Mouse (Mus musculus): ENCODE results near the gene Myo1e. TPM values are rescaled to one million over a fixed set of nuclear protein-coding genes. Genes with fewer than 3 reads are reported as not detected.

Myo1e gene
- polyA plus RNA-seq, 1 experiment from 2014 or later, result 10.0 TPM

DNA sequence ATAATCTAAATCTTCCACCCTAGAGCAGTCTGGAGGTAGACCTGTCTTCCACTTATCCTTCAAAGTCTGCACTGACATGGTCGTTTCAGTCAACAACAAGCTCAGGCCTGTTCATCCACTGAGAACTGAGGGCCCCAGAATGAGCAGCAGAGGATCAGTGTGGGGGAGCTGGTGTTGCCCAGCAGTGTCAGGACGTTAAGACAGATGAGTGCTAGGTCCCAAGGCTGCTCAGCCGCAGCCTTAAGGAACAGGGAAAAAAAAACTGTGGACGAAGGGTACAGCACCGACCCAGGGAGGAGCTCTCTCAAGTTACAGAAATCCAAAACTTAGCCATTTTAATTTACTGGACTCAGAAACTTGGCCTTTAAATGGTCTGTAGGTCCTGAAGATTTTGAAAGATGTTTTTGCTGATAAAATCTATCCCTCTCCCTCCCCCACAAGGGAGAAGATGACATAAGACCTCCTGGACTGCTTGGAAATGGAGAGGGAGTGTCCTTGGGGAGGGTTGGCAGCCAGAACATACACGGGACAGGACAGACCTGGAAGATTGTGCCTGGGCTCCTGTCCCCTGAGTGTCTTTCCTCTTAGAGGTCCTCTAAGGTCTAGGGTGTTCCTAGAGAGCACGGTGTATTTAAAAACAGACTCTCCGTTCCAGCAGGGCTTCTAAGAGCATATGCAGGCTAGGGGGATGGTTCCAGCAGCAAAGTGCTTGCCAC, 118.9 kb downstream of the Myo1e start:
- H3K4me2 ChIP-seq (replicated peaks; ENCODE audit: low read depth, low read length), result no peak overlapping the region
- H3K9me3 ChIP-seq (ENCODE audit: control insufficient read depth, low read length), result no peaks in the 10 kb centered on the region
- 73% methylated on average over 8 of the region's 8 CpGs for WGBS
- no peaks in the 10 kb centered on the region for H3K36me3 ChIP-seq (ENCODE audit: control insufficient read depth, insufficient read depth, low read length)
- H3K4me1 ChIP-seq (replicated peaks; ENCODE audit: control insufficient read depth, insufficient read depth, low read length), result no peaks in the 10 kb centered on the region
- DNase-seq (ENCODE audit: low spot score) (no peak), ATAC-seq (ENCODE audit: low FRiP score) (no peak)
- no peak overlapping the region for H3K9ac ChIP-seq (ENCODE audit: low read depth, low read length)
- no peak overlapping the region for H3K4me3 ChIP-seq (ENCODE audit: low read depth, low read length)
- H3K27me3 ChIP-seq (ENCODE audit: control insufficient read depth, insufficient read depth, low read length), result no peaks in the 10 kb centered on the region
- H3K27ac ChIP-seq (ENCODE audit: low read depth, low read length), result no peak overlapping the region

- DNase-seq (ENCODE audit: low spot score) (no peak), ATAC-seq (ENCODE audit: low FRiP score) (no peak)
- WGBS, result 93% methylated on average over 5 of the region's 5 CpGs
- Histone ChIP-seq H3K4me2 (replicated peaks; ENCODE audit: low read depth, low read length) (no peak overlapping the region), H3K9me3 (ENCODE audit: control insufficient read depth, low read length) (no peaks in the 10 kb centered on the region), H3K9ac (ENCODE audit: low read depth, low read length) (no peak overlapping the region), H3K27ac (ENCODE audit: low read depth, low read length) (no peak overlapping the region), H3K36me3 (ENCODE audit: control insufficient read depth, insufficient read depth, low read length) (no peaks in the 10 kb centered on the region), H3K4me3 (ENCODE audit: low read depth, low read length) (no peak overlapping the region), H3K27me3 (ENCODE audit: control insufficient read depth, insufficient read depth, low read length) (no peaks in the 10 kb centered on the region), H3K4me1 (replicated peaks; ENCODE audit: control insufficient read depth, insufficient read depth, low read length) (no peaks in the 10 kb centered on the region)
Observed at GRCm38 (mm10) chr9:70328193-70328841, 121.2 kb downstream of the Myo1e start.

DNA sequence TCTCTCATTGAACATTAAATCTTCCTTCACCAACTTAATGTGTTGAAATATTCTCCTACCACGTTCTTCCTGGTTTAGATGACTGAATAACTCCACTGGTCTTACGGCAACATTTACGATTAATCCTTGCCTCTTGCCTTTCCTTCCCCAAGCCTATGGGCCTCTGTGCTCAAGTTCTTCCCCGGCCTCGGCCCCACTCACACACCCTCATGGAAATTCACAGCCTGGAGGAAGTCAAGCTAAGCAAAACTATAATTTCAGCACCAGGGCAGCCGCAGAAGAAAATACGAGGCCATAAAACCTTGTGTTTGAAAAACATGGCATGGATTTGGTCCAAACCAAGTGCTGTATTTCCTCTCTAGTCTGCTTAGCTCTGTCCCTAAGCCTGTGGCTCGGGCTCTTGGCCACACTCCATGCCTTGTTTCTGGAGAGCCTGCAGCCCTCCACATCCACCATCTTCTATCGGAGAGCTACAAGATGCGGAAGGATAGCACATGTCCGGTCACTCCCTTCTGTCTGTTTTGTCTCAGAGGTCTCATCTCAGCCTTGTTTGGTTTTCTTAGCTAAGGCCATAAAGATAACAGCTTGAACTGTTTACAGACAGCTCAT, 124.7 kb downstream of the Myo1e start:
- no peaks in the 10 kb centered on the region for H3K9me3 ChIP-seq (ENCODE audit: control insufficient read depth, low read length)
- DNase-seq (ENCODE audit: low spot score) (no peak), ATAC-seq (ENCODE audit: low FRiP score) (no peak)
- no peak overlapping the region for H3K4me2 ChIP-seq (replicated peaks; ENCODE audit: low read depth, low read length)
- no peak overlapping the region for H3K4me3 ChIP-seq (ENCODE audit: low read depth, low read length)
- no peaks in the 10 kb centered on the region for H3K36me3 ChIP-seq (ENCODE audit: control insufficient read depth, insufficient read depth, low read length)
- 89% methylated on average over 11 of the region's 11 CpGs for WGBS
- no peak overlapping the region for H3K27ac ChIP-seq (ENCODE audit: low read depth, low read length)
- H3K27me3 ChIP-seq (ENCODE audit: control insufficient read depth, insufficient read depth, low read length), result no peaks in the 10 kb centered on the region
- no peak overlapping the region for H3K9ac ChIP-seq (ENCODE audit: low read depth, low read length)
- H3K4me1 ChIP-seq (replicated peaks; ENCODE audit: control insufficient read depth, insufficient read depth, low read length), result no peaks in the 10 kb centered on the region

DNA sequence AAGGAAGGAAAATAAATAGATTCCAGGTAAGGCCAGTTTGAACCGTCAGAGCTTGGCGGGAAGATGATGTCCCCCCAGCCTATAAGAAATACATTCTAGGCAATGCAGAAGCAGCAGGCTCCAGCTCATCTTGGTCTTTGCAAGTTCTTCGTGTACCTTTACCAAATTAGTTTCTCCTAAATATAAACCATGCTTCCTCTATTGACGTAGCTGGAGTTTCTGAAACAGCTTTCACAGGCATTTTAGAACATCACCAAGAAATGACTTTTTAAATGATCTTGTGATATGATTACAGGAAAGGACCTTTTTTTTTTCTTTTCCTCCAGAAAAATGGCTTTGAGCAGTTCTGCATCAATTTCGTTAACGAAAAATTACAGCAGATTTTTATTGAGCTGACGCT, 131.2 kb downstream of the Myo1e start:
- ATAC-seq (ENCODE audit: low FRiP score), result no peak

GRCm38 (mm10) chr9:70338894-70339293, 131.7 kb downstream of the Myo1e start:
- H3K27me3 ChIP-seq (ENCODE audit: control insufficient read depth, insufficient read depth, low read length), result no peaks in the 10 kb centered on the region
- no peak overlapping the region for H3K4me2 ChIP-seq (replicated peaks; ENCODE audit: low read depth, low read length)
- H3K4me3 ChIP-seq (ENCODE audit: low read depth, low read length), result no peak overlapping the region
- H3K27ac ChIP-seq (ENCODE audit: low read depth, low read length), result no peak overlapping the region
- H3K4me1 ChIP-seq (replicated peaks; ENCODE audit: control insufficient read depth, insufficient read depth, low read length), result no peaks in the 10 kb centered on the region
- ATAC-seq (ENCODE audit: low FRiP score), result no peak
- no peaks in the 10 kb centered on the region for H3K36me3 ChIP-seq (ENCODE audit: control insufficient read depth, insufficient read depth, low read length)
- no peak for DNase-seq (ENCODE audit: low spot score)
- no peaks in the 10 kb centered on the region for H3K9me3 ChIP-seq (ENCODE audit: control insufficient read depth, low read length)
- no peak overlapping the region for H3K9ac ChIP-seq (ENCODE audit: low read depth, low read length)

More for the DNA sequence above, 131.2 kb downstream of the Myo1e start:
- Histone ChIP-seq H3K4me2 (replicated peaks; ENCODE audit: low read depth, low read length) (no peak overlapping the region), H3K4me1 (replicated peaks; ENCODE audit: control insufficient read depth, insufficient read depth, low read length) (no peaks in the 10 kb centered on the region), H3K9me3 (ENCODE audit: control insufficient read depth, low read length) (no peaks in the 10 kb centered on the region), H3K36me3 (ENCODE audit: control insufficient read depth, insufficient read depth, low read length) (no peaks in the 10 kb centered on the region), H3K4me3 (ENCODE audit: low read depth, low read length) (no peak overlapping the region), H3K27me3 (ENCODE audit: control insufficient read depth, insufficient read depth, low read length) (no peaks in the 10 kb centered on the region), H3K27ac (ENCODE audit: low read depth, low read length) (no peak overlapping the region), H3K9ac (ENCODE audit: low read depth, low read length) (no peak overlapping the region)
- 93% methylated on average over 7 of the region's 7 CpGs for WGBS
- no peak for DNase-seq (ENCODE audit: low spot score)

DNA sequence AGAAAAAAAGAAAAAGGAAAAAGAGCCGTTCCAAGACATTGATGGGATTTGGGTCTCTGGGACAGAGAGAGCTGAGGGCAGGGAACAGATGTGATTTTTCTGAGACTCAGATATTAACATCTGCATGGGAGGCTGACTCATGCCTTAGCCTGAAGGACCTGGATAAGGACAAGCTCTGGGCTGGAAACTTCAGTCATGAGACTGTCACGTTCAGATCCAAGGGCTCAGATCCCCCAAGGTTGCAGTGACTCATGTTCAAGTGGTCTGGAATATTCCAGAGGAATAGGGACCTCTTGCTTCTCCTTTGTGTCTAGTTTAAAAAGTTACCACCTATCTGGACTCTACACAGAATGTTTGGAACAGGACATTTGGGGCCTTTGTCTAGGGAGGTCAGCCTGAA, 142.1 kb downstream of the Myo1e start:
- Histone ChIP-seq H3K36me3 (ENCODE audit: control insufficient read depth, insufficient read depth, low read length) (no peaks in the 10 kb centered on the region), H3K4me1 (replicated peaks; ENCODE audit: control insufficient read depth, insufficient read depth, low read length) (no peaks in the 10 kb centered on the region), H3K27me3 (ENCODE audit: control insufficient read depth, insufficient read depth, low read length) (no peaks in the 10 kb centered on the region), H3K9me3 (ENCODE audit: control insufficient read depth, low read length) (no peaks in the 10 kb centered on the region), H3K4me3 (ENCODE audit: low read depth, low read length) (no peak overlapping the region), H3K4me2 (replicated peaks; ENCODE audit: low read depth, low read length) (no peak overlapping the region), H3K27ac (ENCODE audit: low read depth, low read length) (no peak overlapping the region), H3K9ac (ENCODE audit: low read depth, low read length) (no peak overlapping the region)
- no peak for DNase-seq (ENCODE audit: low spot score)
- ATAC-seq (ENCODE audit: low FRiP score), result no peak
- 88% methylated on average over 2 of the region's 2 CpGs for WGBS

DNA sequence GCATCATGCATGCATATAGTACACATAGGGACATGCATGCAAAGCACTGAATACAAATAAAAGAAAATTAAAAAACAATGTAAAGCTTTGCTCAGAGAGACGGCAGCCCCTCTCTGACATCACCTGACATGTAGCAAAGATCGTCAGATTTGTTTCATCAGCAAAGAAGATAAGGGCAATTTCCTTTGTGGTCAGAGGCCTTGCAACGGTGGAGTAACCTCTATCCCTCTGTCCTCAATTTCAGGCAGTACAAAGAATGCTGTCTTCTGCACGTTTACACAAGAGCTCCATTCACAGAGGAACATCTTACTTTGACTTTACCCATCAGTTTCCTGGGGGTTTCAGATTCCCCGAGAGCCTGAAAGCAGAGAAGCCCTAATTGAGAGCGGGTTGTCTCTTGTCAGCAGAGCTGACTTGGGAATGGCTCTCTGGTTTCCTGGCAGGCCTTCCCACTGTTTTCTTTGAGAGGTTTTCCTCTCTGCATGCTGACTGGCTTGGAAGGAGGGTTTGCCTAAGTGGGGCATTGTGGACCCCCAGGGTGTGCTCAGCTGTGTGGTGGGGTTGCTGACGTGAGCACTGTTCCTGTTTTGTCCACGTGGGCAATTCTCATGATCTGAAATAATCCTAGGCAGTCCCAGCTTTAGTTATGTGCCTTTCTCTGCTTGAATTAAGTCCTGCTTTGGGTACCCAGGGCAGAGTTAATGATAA, 144.6 kb downstream of the Myo1e start:
- H3K4me2 ChIP-seq (replicated peaks; ENCODE audit: low read depth, low read length), result no peak overlapping the region
- H3K4me1 ChIP-seq (replicated peaks; ENCODE audit: control insufficient read depth, insufficient read depth, low read length), result no peaks in the 10 kb centered on the region
- no peaks in the 10 kb centered on the region for H3K27me3 ChIP-seq (ENCODE audit: control insufficient read depth, insufficient read depth, low read length)
- H3K36me3 ChIP-seq (ENCODE audit: control insufficient read depth, insufficient read depth, low read length), result no peaks in the 10 kb centered on the region
- 28% methylated on average over 8 of the region's 8 CpGs for WGBS
- no peak overlapping the region for H3K4me3 ChIP-seq (ENCODE audit: low read depth, low read length)
- DNase-seq (ENCODE audit: low spot score) (peak; percentile 7), ATAC-seq (ENCODE audit: low FRiP score) (no peak)
- no peak overlapping the region for H3K27ac ChIP-seq (ENCODE audit: low read depth, low read length)
- no peaks in the 10 kb centered on the region for H3K9me3 ChIP-seq (ENCODE audit: control insufficient read depth, low read length)
- H3K9ac ChIP-seq (ENCODE audit: low read depth, low read length), result no peak overlapping the region

- Histone ChIP-seq H3K4me3 (ENCODE audit: low read depth, low read length) (no peak overlapping the region), H3K27me3 (ENCODE audit: control insufficient read depth, insufficient read depth, low read length) (no peaks in the 10 kb centered on the region), H3K4me1 (replicated peaks; ENCODE audit: control insufficient read depth, insufficient read depth, low read length) (no peaks in the 10 kb centered on the region), H3K9ac (ENCODE audit: low read depth, low read length) (no peak overlapping the region), H3K9me3 (ENCODE audit: control insufficient read depth, low read length) (no peaks in the 10 kb centered on the region), H3K27ac (ENCODE audit: low read depth, low read length) (no peak overlapping the region), H3K4me2 (replicated peaks; ENCODE audit: low read depth, low read length) (no peak overlapping the region), H3K36me3 (ENCODE audit: control insufficient read depth, insufficient read depth, low read length) (no peaks in the 10 kb centered on the region)
- ATAC-seq (ENCODE audit: low FRiP score), result no peak
- 49% methylated on average over 8 of the region's 8 CpGs for WGBS
- DNase-seq (ENCODE audit: low spot score), result no peak
Observed at GRCm38 (mm10) chr9:70356254-70356653, 149.1 kb downstream of the Myo1e start.

Data from hindbrain, embryonic 11.5 days (tissue).